Mouse (Mus musculus): ENCODE data around the gene Dnah12.

DNA sequence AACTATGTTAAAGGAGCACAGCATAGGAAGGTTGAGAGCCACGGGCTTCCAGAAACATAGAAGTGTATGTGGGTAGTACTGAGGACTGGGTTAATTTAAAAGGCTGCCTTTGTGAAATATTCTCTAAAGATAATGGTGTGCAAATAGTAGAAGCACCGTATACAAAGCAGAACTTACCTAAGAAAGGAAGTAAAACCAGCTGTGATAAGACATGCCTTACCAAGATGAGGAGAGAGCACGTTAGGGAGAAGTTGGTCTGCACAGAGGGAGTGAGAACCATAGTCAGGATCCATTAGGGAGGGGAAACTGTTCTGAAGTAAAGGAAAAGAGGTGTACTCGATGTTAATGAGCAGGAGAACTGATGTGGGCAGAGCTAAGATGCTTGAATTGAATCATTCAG is 90.7 kb downstream of the Dnah12 start:
- TF ChIP-seq CTCF (IDR thresholded peaks at IDR 0.05; ENCODE audit: low read depth, low read length): no peak
- no peak for TF ChIP-seq POLR2A (IDR thresholded peaks at IDR 0.05; ENCODE audit: borderline replicate concordance, low read depth, low read length)

Measured in bone marrow macrophage, adult 2 months (primary cell).